Mouse (Mus musculus) left cerebral cortex, postnatal 10 days (tissue): ENCODE results near the gene Arhgap18. TPM values are rescaled to one million over a fixed set of nuclear protein-coding genes. Genes with fewer than 3 reads are reported as not detected.

Source experiments
- DNase-seq, 2 experiments: peaks; one replicate each; pipeline ENCODE4 v3.0.0; 2021 to 2022; ENCODE audit warnings: low spot score in 2 of 2, mixed read lengths in 1 of 2; ENCODE audit errors: extremely low spot score in 1 of 2
- intact Hi-C: fragments of 180-260 bp; cut with DNase I; formaldehyde crosslinking; loops from one replicate; pipeline ENCODE4 v1.15.1; 2025
- total RNA-seq, 2 experiments: library from RNA; stranded (reverse); gene quantifications; 2 replicates each; pipeline ENCODE4 v1.2.3; 2021

Gene Arhgap18
- total RNA-seq, 2 experiments from 2014 or later, result 10.1 TPM

DNA sequence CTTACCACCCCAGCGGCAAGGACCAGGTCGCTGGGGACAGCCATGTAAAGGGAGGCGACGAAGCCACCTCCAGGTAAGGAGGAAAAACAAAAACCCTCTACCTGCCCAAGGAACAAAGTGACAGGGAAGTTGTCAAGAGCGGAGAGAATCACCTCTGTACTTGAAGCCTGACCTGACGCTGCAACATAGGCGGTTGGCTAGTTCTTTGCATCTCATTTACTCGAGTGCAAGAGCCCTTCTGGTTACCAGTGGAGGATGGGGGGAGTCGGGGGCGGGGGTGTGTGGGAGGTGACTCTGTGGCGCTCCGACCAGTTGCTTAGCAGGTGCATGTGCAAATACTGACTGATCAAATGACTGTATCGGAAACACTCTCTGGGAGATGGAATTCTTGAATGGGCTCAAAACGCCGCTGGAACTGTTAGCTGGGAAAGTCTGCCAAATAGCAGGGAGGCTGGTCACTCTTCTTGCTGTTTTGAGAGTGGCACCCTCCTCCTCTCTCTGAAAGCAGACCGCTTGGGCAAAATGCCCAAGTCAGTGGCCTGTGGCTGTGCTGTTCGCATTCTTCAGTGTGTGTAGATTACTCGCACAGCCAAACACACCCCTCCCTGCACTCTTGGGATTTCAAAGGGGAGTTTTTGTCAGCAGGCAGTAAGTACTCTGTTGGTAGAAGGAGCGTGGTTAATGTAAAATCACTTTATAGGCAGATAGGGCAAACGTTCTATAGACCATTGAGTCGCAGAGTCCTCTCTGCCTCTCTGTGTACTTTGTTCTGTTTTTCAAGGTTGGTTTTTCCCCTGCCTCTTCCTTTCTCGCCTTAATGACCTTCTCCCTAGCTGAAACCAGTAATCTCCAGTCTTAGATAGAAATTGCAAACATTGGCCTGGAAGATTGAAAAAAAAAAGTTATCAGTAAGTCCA lies 19.7 kb downstream of the Arhgap18 start:
- intact Hi-C loops, result no loop called here

DNA sequence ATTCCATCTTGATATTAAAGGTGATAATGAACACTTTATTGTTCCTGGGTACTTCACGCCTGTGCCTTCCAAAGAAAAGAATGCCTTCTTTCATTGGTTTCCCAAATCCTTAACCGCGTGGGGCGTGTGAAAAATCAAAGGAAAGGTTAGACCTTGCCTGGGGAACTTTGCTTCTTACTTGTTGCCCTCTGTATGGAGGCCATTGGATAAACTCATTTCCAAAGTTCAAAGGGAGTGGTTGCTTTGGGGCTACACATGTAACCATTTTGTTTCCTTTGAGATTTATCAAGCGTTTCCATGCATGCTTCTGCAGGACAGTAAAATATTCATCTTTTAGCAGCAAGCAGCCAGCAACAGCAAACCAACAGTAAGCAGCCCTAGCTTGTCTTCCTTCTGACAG lies 20.3 kb downstream of the Arhgap18 start:
- DNase-seq, result no peak
- intact Hi-C loops, result no loop called here

More for the DNA sequence above, 19.7 kb downstream of the Arhgap18 start:
- peak; percentile 32 to 81 for DNase-seq

DNA sequence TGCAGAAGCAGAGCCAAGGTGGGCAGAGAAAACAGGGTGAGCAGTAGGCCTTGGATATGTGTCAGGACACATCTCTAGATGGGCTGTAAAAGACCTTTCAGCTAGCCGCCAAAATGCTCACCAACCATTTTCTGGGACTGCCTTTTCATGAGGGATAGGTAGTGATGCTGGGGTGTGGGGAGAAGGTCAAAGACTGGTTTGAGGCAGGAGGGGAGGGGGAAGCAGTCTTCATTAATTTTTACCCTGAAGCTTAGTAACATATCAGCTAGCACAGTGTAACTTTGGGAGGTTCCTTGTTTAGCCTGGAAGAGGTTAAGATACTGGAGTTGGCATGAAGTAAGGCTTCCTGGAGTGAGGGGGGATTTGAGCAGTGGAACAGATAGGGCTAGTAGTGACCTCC lies 21.0 kb downstream of the Arhgap18 start:
- no peak for DNase-seq
- intact Hi-C loops, result no loop called here

DNA sequence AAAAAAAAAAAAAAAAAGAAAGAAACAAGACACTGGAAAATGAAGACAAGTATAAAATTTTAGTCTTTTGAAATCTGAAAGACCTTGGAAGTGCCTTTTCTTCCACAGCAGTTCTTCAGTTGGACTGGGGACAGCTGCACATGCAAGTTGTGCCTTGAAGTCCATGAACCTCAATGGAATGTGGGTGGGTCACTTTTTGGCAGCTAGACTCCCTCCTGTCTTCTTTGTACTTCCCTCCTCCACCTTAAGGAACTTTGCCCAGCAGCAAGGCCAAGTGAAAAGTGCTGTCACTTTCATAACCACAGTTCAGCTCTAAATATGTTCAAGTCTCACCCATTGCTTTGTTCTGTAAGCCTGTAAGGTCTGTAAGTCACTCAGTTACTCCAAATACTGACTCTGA lies 23.2 kb downstream of the Arhgap18 start:
- intact Hi-C loops, result no loop called here

DNA sequence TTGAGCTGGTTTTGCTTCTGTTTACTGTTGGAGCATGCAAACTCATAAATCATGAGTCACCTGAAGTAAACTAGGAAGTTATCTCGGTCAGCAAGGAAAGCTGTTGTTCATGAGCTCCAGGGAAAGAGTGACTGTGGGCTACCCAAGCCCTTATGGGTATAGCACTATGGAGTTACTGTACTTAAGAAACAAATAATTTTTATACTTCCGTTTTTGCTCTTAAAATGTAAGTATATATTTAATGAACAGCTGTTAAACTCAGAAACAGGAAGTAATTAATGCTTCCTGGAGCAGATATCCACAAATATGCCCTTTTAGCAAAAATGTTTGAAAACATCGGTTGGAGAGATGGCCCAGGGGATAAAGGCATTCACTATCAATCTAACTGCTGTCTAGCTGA lies 27.4 kb downstream of the Arhgap18 start:
- DNase-seq, result no peak
- intact Hi-C loops, result no loop called here

More for the DNA sequence above, 23.2 kb downstream of the Arhgap18 start:
- no peak for DNase-seq

DNA sequence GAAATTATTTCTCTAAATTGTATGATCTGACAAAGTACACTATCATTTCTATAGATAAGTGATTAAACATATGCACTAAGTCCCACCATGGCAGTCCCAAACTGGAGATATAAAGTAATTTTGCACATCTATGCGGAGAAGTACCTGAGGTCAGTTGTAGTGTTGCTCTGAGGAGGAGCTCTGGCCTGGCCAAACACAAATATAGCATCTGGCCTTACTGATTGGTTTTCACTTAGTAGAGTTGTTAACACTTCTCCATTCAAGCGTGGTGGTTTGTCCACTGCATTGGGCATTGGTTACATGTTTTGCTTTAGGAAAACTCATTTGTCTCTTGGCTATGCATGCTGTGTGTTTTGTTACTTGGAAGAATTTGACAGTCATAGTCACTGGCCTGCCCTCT lies 36.5 kb downstream of the Arhgap18 start:
- intact Hi-C loops, result no loop called here
- DNase-seq, result no peak

DNA sequence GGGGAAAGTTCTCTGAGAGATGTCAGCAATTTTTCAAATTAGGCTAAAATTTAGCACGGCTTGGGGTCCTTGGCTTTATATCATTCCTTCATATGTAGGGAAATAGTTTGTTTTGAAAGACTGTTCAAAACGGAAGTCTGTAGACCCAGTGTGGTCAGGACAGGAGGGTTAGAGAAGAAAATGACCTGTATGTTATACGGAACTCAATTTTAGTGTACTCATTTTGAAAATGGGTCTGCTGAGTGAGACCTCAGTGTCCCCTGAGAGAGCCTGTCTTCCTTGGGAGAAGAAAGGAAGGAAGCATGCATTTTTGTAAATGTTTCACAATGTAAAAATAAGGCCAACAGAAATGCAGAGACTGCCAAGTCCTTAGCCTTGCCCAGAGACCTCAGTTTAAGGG lies 38.6 kb downstream of the Arhgap18 start:
- intact Hi-C loops, result no loop called here
- DNase-seq, result no peak

DNA sequence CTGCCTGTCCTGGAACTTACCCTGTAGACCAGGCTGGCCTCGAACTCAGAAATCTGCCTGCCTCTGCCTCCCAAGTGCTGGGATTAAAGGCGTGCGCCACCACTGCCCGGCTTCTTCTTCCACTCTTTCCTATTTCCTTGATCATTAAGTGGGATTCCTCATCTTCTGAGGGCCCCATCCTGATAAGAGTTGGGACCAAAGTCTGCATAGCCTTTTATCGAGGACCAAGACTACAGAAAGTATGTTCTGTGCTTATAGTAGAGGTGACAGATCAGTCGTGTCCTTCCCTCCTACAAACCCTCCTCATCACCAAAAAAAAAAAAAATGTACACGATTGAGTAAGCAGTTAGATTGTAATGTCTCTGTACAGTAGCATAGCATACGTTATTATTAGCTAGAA lies 39.8 kb downstream of the Arhgap18 start:
- no peak for DNase-seq

DNA sequence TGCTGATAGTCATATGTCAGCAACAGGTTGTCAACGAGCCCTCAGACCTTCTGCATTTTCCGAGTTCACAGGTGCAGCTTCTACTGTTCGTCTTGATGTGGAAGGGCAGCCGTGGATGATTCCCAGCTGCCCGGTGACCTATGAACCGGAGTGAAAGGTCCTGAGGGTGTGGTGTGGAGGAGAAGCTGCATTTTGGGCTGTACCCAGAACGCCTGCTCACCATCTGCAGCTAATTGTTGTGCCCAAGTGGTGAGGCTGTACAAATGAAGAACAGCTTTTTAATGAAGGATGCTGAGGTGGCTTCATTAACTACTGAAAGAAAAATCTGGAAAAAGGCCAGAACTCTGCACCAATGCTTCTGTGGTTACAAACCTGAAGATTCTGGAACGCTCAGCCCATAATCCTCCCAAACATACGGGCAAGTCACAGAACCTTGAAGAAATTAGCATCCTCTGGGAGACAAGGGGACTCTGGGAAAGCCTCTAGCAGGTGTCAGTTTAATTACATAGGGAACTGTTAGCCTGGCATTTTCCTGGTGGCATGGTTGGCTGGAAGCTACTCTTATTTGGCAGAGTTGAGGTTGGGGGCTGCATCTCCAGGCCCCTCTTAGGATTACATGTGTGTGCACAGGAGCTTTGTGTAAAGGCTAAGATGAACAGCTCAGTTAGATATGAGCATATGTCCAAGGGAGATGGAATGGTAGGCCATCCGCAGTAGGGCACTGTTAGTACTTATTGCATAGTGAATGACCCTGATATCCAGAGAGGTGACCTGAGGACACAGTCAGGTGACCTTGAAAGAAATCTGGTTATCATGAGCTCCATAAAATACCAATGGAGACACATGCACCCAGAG lies 43.4 kb downstream of the Arhgap18 start:
- intact Hi-C loops, result no loop called here
- DNase-seq, result no peak

More for the DNA sequence above, 39.8 kb downstream of the Arhgap18 start:
- intact Hi-C loops, result no loop called here

DNA sequence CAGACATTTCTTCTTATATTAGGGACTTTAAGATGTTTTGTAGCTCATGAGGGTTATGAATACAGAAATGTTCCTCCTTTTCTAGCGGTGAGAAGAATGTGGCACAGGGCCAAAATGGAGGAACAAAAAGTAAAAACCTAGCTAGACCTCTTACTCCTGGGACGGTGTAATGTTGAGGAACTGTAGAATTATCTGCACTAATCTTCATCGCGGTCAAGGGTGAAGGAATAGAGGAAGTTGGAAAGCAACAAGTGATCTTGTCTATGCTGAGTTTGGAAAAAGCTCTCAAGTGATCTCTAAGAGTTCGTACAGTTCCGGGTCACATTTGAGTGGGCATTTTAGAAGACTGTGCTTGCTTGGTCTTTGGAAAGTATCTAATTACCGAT lies 44.1 kb downstream of the Arhgap18 start:
- intact Hi-C loops, result no loop called here
- DNase-seq, result no peak

DNA sequence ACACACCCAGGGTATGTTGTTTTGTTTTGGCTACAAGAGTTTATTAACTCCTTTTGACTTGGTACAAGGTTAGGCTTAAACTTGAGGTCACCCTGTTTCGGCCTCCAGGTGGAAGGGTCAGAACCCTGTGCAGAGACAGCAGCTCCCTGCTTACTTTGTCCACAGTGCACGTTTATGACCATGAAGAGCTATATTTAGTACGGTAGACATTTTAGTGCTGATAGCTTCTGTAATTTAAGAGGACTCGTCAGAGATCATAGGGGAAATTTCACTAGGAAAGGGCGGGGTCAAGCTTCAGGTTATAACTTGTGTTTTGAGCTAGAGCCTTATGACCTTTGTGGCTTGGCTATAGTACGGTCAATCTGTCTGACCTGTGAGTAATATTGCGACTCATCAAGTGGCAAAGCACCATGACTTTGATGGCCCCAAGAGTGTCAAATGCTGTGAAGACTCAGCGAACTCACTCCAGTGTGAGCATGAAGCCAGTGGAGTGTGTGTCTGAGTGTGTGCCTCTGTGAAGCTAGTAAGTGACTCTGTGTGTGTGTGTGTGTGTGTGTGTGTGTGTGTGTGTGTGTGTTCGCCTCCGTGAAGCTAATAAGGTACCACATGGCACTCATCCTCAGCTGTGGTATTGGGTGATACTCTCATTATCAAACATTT lies 45.7 kb downstream of the Arhgap18 start:
- DNase-seq, result no peak
- intact Hi-C loops, result no loop called here

DNA sequence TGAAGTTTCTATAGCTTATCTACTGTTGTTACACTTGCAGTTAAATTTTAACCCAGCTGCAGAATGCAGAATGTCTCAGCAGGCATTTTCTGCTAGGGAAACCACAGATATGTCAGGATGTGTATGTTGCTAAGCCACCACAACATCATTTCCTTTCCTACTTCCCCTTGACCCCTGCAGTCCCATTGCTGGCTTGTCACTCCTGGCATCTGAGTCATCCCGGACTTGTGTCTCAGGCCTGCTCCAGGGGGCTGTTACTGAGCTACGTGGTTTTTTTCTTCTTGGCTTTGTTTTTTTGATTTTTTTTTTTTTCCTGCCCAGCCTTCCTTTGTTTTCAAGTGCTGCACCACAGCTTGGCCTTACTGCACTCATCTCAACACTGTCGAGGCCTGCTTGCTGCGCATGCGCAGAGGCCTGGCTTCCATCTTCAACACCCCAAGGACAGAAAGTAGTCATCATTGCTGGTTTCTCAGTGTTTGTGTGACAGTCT lies 46.4 kb downstream of the Arhgap18 start:
- intact Hi-C loops, result no loop called here
- peak in 1 of 2 experiments; percentile 55 for DNase-seq

DNA sequence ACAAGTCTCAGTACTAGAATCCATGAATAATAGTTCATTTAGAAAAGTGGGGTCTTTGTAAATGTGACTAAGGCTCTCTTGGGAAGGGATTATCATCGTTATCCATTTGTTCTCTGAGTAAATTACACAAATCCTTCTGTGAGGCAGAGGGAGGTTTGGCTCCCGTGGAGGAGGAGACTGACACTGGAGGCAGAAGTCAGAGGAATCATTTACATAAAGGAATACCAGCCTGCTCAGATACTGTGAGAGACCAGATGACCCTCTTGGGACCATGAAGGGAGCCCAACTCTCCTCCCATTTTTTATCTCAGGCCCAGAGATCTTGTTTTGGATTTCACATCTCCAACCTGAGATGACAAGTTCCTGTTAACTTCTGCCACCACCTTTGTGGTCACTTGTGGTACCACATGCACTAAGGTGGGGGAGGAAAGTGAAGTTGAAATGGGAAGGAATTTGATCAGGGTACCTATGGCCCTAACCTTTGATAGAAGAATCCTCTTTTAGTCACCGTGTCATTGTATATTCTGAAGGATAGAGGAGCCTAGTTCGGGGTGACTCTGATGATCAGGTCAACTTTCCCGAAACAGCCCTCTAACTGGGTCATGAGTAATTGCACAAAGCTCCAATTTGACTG lies 51.2 kb downstream of the Arhgap18 start:
- no peak for DNase-seq
- intact Hi-C loops, result no loop called here

DNA sequence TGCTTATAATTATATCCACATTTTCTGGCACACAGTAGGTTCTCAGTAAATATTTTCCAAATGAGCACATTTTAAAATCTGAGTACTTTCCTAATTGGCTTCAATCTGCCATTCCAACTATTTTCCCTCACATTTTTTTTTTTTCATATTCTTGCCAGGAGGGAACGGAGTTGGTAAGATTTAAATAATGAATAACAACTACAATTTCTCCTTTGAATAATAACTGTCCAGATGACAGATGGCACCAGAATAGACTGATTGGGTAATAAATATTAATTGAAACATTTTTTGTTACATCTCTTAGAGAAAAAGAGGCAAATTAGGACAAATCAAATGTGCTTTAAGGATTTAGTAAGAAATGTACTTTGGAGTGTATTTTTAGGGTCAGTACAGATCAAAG lies 51.8 kb downstream of the Arhgap18 start:
- DNase-seq, result no peak
- intact Hi-C loops, result no loop called here

DNA sequence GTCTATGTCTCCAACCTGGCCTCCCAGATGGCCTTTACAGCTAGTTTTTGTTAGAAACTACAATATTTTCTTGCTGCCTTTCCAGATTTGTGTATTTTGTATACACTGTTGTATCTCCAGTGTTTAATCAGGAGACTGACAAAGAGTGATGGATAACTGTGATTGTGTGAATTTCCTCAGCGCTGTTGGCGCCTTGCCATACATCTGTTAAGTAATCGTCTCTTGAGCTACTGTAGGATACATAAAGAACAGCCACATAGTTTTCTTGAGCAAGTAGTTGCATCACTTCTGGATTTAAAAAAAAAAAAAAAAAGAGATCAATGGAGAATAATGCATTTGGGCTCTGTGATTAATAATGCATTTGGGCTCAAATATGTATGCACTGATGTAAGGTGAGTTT lies 52.9 kb downstream of the Arhgap18 start:
- no peak for DNase-seq
- intact Hi-C loops, result no loop called here

DNA sequence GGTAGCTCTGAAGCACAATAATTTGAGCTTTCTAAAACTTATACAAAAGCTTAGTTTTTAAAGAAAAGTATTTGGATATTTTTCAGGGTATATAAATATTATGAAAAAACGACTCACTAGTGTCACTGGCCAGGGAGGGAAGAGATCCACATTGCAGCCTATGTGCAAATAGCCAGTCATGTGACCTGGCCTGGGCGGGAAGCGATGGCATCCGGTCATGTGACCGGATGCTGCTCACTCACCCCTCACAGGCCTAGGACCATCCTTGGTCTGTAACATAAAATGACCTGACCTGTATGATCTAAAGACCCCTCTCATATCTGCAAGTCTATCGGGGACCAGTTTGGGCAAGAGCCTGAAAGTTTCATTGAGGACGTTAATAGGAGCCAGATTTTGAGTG lies 56.8 kb downstream of the Arhgap18 start:
- intact Hi-C loops, result no loop called here
- no peak for DNase-seq

DNA sequence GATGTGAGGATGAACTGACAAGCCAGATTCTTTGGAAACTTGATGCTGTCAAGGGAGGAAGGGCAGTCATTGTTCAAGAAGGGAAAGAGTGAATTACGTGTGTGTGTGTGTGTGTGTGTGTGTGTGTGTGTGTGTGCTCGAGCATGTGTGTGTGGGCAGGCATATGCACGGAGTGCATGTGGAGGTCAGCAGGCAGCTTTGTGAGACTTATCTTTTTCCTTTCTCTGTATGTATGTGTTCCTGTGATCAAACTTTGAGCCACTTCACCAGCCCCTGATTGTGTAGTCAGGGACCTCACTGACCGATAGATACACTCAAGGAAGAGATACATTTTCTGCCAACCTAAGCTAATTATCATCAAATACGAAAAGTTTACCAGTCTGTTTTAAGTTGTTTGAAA lies 57.6 kb downstream of the Arhgap18 start:
- intact Hi-C loops, result no loop called here
- DNase-seq, result no peak

DNA sequence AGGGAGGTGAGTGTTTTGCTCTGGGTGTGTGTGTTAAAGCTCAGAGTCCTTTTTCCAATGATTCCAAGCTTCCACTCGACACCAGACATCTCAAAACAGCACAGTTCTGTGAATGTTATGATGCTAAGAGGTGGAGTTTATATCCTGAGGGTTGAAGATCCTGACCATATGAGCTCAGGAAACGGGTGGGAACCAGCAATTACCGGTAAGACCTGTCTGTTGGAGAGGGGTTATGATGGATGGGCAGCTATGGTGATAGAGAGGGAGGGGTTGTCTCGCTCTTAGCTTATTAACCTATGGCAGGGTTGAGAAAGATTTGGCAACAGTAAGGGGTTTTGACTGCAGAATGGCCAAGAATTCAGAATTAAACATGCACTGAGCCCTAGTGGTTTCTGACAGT lies 58.1 kb downstream of the Arhgap18 start:
- intact Hi-C loops, result no loop called here
- DNase-seq, result no peak

DNA sequence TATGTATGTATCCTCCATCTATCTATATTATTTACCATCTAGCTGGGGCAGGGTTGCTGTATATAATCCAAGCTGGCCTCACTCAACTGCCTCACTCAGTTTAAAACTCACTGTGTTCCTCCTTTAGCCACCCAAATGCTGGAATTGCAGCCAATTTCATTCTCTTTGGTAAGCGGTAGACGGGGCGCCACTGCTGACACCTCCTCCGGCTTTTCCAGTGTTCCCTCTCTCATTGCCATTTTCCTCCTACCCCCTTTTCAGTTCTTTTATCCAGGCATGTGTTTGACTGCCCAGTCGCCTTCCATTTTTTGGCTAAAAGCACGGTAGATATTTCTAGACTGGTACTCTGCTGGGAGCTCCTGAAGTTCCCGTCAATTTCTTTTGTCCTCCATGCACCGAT lies 62.4 kb downstream of the Arhgap18 start:
- peak in 1 of 2 experiments; percentile 25 for DNase-seq
- intact Hi-C loops, result no loop called here
